Mouse (Mus musculus) B cell, adult 2 months (primary cell): Measurements from ENCODE around the gene Zfp385a.

Experiments used
- DNase-seq, 2 experiments: peaks; one replicate each; pipeline ENCODE4 v3.0.0; 2022

Zfp385a gene

DNA sequence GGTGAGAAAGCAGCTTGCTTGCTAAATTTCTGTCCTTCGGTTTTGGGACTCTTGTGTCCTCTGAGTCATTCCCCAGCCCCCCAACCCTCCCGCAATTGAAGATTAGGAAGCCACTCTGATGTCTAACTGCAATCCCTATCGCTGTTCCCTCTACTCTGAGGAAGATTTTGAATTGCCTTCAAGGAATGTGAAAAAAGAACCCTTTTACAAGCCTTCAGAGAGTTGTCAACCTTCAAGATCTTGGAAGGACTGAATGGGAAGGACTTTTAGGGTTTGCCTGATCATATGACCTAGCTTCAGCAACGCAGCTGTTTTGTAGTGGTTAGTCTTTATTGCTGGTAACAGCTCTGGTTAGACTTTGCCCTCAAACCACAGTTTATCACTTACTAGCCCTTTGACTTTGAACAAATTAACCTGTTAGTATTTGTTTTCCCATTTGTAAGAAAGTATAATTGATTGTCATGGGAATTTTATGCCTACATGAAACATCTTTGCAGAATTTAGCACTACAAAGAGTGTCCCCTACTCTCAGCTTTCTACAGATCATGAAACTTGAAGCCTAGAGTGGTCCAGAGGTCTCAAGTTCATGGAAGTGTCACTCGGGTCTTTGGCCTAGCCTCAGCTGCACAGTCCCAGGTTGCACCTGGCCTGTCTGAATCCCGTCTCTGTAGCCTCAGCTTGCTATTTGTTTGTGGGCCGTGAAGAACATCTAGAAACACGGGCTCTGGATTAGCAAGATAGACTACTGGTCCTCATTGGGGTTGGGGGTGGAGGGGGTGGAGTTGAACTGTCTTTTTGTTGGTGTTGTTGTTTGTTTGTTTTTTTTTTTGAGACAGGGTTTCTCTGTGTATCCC lies 33.9 kb downstream of the Zfp385a start:
- no peak for DNase-seq

DNA sequence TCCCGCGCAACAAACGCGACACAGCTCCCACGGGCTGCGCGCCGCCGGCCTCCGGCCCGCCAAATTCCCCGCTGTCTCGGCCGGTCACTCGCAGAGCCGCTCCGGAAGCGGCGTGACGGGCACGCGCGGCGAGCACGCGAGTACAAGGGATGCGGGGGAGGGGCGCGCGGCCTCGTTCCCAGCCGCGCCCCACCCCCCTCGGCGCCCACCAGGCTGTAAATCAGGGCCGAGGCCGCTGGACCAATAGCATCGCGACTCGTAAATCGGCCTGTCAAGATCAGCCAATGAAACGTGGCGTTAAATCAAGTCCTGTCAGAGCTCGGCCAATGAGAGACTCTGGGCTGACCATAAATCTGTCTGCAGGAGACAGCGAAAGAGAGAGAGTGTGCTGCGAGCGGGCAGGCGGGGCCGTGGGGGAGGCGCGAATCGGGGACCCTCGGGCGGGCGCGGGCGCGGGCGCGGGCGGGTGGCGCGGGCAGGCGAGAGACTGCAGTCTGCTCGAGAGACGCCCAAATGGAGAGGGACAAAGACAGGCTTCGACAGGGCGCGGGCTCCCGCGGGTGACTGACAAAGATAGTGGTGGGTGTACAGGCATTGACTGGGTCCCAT lies 34.7 kb downstream of the Zfp385a start:
- DNase-seq = peak; percentile 80

GRCm38 (mm10) chr15:103304616-103304969 lies 35.3 kb downstream of the Zfp385a start:
- DNase-seq = no peak

- no peak for DNase-seq
These were observed 35.8 kb downstream of the Zfp385a start for GRCm38 (mm10) chr15:103303916-103304615.

DNA sequence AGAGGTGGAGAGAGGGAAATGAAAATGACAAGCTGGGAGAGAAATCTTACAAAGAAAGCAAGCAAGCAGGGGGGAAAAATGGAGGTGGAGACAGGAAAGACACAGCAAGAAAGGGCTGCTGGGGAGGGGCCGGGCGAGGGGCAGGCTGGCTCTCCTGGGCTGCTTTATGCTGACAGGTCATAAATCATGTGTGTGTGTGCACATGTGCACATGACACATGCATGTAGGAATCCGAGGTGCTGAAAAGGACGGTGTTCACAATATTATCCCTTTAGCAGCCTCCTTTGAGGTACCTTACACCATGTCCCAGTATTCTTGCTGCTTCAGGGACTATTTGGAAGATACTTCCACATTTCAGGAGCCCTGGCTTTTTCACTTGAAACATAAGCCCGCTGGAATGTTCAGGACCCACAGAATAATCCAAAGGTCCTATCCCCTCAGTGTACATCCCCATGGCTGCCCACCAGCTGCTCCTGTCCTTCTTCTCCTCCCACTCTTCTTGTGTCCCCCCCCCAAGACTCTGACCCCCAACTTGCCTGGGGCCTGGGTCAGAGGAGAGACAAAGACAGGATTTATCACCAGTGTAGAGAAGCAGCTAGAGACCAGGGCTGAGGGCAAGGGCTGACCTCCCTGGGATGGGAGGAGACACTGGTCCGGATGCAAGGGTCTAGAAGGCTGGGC lies 37.4 kb downstream of the Zfp385a start:
- DNase-seq = no peak

GRCm38 (mm10) chr15:103301547-103302340 lies 38.1 kb downstream of the Zfp385a start:
- DNase-seq = no peak

- DNase-seq = no peak
These were observed 38.8 kb downstream of the Zfp385a start for GRCm38 (mm10) chr15:103301046-103301445.

- DNase-seq = no peak
These were observed 39.3 kb downstream of the Zfp385a start for GRCm38 (mm10) chr15:103300560-103300959.

GRCm38 (mm10) chr15:103300067-103300471 lies 39.8 kb downstream of the Zfp385a start:
- no peak for DNase-seq

DNA sequence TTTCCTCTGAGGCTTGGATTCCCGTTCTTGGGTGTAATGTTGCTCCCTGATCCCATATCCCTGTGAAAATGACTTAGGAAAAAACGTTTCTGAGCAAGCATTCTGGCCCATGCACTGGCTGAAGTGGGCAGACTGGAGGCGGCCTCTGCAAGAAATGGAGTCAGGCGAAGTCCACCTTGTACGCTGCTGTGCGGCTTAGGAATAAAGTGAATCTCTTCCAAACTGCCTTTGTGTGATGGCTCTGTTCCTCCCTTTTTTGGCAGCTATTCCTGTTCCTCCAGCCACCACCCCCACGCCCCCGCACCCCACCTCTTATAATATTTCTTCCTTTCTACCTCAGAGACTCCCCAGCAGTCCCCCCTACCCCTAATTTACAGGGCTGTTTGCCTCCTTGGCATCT lies 40.2 kb downstream of the Zfp385a start:
- no peak for DNase-seq

GRCm38 (mm10) chr15:103298861-103299616 lies 40.9 kb downstream of the Zfp385a start:
- DNase-seq = no peak

- no peak for DNase-seq
These were observed 41.9 kb downstream of the Zfp385a start for GRCm38 (mm10) chr15:103298026-103298425.

GRCm38 (mm10) chr15:103297313-103297712 lies 42.6 kb downstream of the Zfp385a start:
- no peak for DNase-seq

GRCm38 (mm10) chr15:103295851-103296250 lies 44.0 kb downstream of the Zfp385a start:
- no peak for DNase-seq

- DNase-seq = no peak
These were observed 45.2 kb downstream of the Zfp385a start for GRCm38 (mm10) chr15:103294649-103295048.

DNA sequence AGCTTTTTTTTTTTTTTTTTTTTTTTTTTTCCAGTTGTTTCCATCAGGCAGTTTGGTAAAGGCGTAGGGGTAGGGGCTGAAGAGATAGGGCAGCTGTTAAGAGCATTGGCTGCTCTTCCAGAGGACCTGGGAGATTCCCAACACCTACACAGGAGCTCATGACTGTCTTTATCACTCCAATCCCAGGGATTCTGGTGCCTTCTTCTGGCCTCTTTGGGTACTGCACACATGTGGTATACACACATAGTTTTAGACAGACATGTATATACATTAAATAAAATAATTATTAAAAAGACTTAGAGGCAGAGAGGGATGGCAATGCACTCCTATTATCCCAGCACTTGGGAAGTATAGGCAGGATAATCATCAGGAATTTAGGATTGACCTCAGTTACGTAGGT lies 46.5 kb downstream of the Zfp385a start:
- DNase-seq = no peak

GRCm38 (mm10) chr15:103292673-103293345 lies 47.1 kb downstream of the Zfp385a start:
- DNase-seq = no peak

DNA sequence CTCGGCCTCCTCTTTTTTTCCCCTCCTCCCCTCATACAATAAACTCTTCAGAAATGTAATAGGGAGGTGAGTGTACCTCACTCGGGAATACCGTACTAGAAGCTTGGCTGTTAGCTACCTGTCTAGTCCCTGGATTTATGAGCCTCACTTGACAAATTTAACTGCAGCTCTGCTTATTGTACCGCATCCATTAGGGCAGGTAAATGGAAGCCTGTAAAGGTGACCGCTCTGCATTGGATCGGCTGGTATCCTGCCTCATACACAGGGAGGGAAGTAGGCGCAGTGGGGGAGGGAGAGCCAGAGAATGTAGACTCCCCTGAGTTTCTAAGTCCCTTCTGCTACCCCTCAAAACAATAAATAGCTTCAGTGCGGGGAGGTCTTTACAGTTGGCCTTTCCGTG lies 49.0 kb downstream of the Zfp385a start:
- no peak for DNase-seq

DNA sequence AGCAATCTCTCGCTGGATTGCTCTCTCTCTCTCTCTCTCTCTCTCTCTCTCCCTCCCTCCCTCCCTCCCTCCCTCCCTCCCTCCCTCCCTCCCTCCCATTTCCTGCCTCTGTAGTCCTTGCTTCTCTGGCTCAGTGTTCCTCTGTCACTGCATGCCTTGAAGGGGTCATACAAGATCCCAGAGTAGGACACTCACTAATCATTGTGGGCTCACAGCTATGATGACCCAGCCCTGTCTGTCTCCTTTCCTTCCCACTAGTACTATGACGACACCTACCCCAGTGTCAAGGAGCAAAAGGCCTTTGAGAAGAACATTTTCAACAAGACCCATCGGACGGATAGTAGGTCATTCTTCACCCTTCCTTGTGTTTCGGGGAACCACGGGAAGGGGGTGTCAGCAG lies 49.5 kb downstream of the Zfp385a start:
- DNase-seq = no peak

GRCm38 (mm10) chr15:103289600-103289999 lies 50.3 kb downstream of the Zfp385a start:
- no peak for DNase-seq

DNA sequence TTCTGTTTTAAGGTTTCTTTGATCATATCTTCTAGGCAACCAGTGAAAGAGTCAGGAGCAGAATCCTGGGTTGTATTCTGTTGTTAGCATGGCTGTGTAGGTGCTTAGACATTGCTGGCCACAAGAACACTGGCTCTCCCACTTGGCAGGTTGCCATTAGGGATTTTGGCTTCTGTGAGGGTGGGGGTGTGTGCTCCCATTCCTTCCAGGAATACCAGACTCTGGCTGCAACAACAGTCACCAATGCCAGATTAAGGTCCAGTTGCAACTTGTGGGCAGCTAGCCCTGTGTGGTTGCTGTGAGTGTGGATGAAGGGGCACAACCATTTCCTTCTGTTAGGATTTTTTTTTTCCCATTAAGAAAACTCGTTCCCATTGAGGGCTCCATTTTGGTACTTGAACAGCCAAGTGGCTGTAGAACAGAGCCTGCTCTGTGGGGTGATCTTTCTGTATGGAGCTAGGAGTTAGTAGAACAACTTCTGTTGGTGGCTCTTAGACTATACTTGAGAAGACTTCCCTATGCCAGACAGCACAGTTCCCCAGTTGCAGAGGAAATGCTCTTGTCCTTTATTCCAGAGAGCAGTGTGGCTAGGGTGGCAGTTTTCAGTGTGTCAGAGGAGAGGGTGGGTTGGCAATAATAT lies 54.0 kb downstream of the Zfp385a start:
- no peak for DNase-seq
